Mouse (Mus musculus) neural tube, embryonic 10.5 days (tissue): ENCODE data around the gene Abi3bp.

Experiments
- DNase-seq: peaks from one replicate; pipeline ENCODE4 v3.0.0-alpha.2; 2017; ENCODE audit warnings: low spot score; ENCODE audit errors: extremely low spot score

The Abi3bp gene

DNA sequence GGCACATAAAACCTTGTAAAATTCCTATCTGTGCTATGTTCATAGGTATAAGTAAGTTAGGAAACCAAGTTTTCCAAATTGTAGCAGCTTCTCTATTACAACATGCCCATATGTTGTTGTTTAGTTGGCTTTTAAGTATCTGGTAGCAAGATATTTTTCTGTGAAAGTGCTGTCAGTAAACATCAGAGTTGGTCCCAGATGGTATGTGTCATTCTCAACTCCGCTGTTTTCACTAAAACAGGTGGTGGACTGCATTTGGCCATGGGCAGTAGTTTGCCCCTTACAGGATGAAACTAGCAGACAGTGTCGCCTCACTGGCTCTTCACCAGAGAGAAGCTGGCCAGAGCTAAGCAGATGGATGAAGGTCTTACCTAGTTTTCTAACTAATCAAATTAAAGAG is 26.3 kb downstream of the Abi3bp start:
- no peak for DNase-seq

DNA sequence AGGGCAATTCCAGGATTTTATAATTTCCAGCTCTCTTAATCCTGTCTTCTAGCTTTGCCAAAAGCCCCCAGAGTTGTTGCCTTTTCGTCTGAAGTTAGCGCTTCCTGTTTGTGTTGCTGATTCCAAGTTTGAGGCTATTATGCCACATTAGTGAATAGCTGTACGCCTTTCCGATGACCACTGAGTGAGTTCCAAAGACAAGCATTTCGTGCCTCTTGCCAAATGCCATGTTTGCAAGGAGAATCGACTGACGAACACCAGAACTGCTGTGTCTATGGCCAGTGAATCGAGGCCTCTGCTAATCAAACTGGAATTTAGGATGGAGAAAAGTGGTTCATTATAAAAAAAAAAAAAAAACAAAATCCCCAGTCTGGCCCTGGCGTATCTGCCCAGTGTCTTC is 40.3 kb downstream of the Abi3bp start:
- no peak for DNase-seq

DNA sequence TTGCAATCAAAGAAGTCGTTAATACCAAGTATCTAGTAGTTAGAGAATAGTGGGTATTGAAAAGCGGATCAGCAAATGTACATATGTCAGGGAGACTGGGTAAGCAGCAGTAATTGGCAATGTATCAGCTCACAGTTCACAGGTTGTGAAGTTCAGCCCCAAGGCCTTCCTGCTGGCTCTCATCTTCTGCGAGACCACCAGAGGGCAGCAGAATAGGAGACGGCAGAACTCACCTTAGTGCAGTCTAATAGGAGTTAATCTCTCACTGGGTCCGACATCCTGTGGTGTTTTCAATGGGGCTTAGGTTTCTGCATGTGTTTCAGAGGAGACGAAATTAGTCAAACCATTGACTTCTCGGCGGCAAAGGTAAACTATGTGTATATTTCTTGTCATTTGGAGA is 46.7 kb downstream of the Abi3bp start:
- DNase-seq, result peak; percentile 22

DNA sequence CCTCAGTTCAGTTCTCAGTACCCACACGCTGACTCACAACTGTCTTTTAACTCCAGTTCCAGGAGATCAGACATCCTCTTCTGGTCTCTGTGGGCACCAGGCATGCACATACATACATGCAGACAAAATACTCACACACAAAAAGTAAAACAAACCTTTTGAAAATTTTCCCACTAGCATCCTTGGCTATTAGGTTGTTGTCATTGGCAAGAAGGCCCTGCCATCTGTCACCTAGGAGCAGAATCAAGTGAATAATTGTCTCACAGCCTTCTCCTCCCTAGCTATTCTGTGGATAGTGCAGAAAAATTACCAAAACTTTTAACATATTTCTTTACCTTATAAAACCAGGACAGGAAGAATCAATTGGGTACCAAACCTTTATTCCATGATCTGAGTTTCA is 48.8 kb downstream of the Abi3bp start:
- DNase-seq, result no peak

DNA sequence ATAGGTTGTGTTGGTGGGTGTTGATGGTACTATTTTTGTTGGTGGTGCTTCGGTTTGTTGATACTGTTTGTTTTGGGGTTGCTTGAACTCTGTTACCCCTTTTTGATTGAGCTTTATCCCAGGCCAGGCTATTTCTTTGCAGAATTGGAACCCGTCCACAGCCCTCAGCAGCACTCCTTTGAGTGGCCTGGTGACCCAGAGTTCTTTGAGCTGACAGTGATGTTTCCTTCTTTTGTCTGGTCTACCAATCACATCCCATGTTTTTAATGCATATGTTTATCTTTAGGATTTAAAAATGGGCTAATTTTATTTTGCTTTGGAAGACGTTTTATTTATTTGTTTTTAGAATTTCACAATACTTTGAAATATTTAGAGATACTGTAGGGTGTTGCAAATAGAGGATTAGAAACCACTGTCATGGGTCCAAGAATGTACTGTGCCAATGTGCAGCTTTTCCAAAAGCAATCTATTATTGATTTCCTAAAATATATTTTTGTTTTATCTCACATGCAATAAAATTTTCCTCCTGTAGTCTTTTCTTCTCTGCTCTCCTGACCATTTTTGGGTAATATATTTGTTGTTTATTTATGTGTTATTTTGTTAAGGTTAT is 50.5 kb downstream of the Abi3bp start:
- DNase-seq, result no peak

DNA sequence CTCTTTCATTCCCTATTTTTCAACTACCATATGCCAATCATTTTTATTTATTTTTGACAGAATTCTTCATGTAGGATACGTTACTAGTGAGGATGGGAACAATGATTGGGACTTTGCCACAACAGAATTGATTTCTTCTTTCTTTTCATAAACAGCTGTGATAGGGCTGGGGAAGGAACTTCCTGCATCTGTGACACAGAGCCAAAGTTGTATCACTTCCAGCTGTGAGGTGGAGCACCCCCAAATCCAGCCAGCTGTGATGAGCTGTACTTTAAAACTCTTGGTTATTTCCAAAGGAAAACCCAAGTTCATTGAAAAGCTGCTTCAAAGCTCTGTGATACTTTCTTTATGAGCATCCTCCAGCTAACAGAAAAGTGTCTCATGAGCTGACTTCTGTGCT is 101.9 kb downstream of the Abi3bp start:
- no peak for DNase-seq

DNA sequence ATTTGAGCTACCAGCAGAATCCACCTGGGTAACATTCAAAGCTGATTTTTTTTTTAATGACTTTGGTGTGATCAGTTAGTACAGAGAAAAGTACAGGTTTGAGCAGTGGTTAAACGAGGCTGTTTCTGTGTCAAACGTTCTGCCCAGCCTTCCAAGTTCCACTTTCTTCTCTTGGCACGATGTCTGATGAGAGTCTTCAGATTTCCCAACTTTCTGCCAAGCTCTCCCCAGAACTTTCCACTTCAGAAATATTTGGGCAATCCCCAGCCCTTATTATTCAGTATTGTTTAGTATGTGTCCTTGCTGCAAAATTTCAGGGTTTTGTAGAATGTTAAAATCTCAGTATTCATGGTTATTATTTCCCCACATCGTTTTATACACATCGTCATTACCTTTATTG is 115.9 kb downstream of the Abi3bp start:
- no peak for DNase-seq

DNA sequence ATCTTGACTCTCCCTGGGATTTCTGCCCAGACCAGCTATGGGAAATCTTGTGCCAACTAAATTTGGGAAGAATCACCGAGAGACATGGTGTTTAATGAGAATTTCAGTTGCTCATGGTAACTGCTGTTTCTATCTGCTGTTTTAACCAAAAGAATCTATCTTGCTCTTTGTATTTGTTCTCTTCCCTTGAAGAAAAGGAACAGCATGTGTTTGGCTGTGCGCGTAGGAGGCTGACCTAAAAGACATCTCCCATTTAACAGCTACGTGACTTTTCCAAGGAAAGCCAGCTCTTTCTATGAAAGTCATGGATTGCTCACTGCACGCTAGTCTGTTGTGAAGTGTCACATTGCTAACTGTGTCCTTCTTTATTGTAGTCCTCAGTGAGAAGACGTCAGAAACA is 117.2 kb downstream of the Abi3bp start:
- no peak for DNase-seq

DNA sequence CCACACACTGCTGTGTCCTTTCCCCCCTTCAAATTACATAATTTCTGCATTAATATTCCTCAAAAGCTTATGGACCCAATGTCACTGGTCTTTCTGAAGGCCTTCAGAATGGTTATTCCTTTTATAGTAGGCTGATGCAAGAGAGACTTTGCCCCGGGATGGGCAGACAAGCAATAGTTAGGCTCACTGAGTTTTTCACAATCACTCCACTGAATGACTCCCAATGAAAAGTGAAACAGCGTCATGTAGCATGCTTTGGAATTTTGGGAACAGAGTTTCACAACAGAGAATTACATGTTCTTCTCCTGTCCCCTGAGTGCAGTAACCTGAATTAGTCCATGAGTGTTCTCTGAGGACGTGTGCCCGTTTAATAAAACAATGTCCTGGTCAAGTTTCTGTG is 120.7 kb downstream of the Abi3bp start:
- no peak for DNase-seq

DNA sequence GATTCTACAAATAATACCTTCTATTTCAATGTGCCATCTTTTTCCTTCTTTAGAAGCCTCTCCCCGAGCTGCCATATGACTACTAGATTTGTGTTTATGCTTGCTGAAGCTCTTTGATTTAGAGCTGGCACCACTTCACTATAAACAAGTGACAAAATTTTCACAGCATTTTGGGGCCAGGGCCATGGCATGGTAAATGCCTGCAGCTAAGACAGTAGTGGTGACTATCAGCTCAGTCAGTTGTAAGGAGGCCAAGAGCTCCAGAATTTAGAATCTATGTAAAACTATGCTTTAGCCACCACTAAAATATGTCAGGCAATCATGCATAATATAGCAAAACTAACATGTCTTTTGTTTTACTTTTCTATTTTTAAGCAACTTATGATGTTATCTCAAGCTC is 124.7 kb downstream of the Abi3bp start:
- no peak for DNase-seq

DNA sequence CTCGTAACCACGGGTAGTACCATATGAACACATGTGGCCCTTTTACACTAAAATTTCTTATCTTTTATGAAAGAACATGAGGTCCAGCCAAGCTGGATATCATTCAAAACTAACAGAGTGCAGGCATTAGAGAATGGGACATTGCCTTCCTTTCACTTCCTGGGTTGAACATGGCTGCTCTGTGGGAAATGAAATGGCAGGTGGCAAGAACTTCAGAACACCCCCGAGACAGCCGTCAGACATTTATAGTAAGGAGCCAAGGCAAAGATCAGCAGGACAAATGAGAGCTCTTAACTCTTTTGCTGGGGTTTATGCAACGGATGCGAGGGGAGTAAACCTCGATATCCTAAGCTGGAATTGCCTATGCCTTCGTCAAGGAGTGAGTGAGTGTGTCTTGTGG is 132.9 kb downstream of the Abi3bp start:
- no peak for DNase-seq

DNA sequence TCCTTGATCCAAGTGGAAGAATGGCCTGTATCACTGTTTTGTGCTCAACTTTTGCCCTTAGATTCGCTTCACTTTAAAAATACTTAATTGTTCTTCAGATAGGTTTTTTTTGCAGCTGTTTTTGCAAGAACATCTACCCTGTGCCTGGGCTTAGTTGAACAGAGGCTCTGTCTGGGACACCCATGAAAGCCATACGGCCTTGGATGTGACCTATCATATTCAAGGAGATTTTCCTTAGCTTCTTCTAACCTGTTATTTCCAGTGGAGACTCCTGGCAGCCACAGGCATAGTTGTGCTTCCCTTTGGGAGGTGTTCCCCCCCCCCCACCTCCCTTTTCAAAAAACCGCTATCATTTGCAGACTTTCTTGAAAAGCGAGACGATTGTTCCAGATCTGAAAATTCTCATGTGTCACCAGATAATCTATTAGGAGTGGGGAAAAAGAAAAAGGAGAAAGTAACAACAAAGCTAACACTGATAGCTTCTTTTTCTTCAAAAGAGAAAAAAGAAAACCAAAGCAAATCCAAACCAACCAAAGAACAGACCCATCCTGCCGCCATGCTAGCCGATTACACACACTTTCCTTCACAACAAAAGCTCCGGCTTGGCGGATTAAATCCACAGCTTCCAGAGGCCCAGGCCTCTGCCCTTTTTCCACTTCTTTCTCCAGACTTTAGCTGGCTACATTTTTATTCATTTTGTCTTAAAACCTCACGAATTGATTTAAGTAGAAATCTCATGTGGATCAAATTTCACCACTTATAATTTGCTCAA is 133.6 kb downstream of the Abi3bp start:
- DNase-seq, result no peak

DNA sequence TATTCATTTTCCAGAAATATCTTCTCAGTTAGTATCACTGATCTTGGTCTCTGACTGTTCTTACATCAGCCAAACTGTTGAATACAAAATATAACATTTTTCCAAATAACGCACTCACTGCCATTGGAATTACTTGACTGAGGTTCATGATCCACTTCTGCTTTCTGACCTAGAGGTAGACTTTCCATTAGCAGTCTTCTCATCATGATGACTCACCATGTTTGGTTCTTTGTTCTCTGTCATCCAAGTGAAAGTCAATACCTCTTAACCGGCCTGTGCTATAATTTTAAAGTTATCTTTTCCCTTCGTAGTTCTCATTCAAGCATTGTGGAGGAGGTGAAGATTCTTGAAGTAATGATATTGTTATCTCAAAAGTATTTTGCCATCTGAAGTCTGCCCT is 160.9 kb downstream of the Abi3bp start:
- no peak for DNase-seq

DNA sequence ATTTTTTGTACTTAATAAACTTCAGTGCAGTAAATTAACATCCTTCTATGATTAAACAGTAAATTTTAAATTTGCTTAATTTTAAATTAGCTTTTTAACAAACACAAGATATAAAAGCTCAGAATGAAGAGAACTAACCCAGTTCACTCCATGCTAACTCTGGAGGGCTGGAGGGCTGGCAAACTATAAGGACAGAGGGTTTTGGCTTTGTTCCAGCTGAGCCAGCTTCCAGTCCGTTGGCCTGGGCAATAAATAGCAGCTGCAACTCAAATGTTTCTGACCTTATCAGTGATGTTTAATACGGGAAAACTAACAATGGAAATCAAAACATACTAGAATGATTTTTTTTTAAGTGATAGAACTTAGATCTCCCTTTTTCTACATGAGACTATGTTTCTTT is 167.6 kb downstream of the Abi3bp start:
- DNase-seq, result no peak

DNA sequence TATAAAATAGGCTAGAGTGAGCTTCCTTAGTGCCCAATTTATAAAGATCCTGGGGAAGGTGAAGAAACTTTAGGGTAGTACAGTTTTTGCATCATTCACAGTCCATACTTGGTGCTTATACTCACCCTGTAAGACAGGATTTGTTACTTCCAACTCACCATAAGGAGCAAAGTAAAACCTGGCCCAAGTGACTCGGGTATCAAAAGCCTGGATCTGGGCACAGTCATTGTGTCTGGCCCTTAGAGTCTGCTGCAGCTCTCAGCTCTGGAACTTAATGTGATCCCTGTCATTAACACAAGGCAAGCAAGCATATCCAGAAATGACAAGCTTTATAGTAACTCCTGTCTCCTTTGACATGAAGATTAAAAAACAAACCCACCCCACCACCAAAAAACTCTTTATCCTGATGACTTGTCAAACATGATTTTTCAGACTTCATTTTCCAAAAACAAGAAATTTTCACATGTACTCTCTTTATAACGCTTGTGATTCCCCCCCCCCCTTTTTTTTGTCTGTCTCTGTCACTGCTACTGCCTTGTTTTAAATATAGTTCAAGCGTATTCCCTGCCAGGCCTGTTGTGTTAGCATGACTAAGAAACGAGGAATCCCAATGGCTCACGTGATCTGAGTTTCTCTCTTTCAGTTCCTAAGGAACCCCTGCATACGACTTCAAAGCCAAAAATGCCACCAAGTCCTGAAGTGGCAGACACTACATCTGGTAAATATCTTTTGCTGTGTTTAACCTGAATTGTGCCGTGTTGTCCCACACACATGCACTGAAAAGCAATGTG is 168.9 kb downstream of the Abi3bp start:
- DNase-seq, result no peak

DNA sequence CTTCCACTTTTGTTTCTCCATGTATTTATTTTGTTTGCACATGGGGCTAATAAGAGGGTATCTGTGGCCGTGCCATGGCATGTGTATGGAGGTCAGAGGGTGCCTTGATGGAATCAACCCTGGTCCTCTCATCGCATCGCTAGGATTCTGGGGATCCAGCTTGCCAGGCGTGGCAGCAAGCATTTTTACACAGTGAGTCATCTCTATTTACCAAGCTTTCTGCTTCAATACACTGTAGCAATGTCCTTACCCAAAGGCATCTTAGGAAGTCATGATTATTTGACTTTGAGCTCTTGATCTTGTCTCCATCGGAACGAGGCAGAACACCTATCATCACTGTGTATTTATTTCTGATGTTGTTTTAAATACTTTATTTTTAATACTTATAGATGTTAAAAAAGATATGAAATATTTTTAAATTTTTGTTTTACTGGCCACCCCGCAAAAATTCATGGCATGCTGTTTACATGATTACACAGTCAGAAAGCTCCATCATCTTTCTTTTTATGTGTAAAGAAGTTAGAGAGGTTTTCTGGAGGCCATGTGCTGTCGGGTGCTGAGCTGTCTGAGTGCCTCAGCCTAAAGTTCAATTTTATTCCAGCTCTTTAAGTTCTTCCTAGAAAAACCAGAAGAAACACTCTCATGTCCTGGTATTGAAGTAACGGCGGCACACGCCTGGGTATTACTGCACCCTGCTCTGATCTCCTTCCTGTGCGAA is 177.7 kb downstream of the Abi3bp start:
- DNase-seq, result no peak

DNA sequence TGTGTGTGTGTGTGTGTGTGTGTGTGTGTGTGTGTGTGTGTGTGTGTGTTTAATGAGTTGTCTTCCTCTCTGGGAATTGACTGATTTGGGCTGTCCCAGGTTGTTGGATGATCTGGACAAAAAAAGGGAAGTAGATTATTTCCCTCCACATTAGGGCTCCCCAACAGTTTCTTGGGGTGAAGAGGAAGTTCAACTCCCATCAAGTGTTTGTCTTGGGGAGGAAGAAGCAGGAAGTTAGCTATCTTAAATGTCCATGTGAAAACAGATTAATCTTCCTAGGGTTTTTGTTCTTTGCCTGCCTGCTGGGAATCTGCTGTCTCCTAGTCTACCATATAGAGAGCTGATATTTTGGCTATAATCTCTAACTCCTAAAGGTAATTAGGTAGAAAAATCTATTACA is 181.2 kb downstream of the Abi3bp start:
- DNase-seq, result no peak

DNA sequence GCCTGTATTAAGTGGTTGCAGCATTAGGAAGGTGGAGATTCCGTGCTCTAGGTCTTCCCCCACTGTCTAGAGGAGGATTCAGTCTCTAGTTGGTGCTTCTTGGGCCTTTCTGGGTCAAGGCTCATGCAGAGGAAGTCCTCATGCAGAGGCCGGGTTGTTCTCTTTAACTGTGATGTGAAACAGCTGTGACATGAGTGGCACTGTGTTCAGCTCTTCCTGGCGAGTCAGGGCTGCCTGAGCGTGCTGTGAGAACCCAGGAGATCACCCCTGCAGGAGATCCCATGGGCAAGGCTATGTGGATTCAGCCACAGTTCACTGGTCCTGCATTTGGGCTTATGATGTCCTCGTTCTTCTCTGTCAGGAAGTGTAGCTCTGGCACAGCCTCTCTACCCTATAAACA is 191.8 kb downstream of the Abi3bp start:
- DNase-seq, result no peak

DNA sequence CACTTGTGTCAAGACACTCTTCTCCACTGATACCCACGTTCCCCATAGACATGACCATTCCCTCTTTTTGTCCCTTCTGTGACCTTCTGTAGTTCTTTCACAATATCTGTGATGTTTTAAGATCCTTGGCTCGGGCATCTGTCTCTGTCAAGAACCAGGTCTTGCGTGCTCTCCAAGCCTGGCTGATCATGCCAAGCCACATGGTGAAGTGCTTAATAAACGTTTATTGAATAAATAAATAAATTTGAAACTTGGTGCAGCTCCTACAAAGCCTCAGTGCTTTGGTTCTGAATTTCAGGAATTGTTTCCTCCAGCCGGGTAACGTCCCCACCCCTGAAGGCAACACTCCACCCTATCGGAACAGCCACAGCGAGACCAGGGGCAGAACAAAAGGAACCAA is 193.3 kb downstream of the Abi3bp start:
- DNase-seq, result no peak

DNA sequence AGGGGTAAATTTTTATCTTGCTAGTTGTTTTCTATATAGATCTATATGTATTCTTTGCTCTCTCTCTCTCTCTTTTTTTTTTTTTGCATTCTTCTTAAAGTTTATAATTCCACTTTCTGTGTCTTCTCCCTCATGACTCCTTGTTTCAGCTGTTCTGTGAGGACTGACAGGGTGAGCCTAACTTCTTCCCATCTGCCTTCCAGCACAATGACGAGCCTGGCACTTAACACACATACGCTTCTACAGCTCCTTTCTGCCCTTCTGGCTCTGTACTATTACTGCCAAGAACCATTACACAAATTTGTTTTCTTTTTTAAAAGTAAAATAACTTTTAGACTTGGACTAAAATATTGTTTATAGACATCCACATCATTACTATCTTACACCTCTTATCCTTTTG is 195.7 kb downstream of the Abi3bp start:
- no peak for DNase-seq

DNA sequence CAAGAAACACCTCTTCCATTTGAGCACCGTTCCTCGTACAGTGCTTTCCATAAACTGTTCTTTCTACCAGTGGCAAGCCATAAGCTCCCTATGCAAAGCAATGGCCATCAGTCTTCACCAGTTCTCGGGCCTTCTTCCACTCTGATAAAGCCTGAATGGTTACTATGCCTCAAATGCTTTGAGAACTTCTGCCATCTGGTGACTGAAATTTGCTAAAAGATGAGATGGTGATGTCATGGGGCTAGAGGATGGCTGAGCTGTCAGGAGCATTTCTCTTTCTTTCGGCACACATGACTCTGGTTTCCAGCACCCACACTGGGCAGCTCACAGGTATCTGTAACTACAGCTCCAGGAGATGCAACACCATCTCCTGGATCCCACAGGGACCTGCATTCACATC is 199.5 kb downstream of the Abi3bp start:
- no peak for DNase-seq
